Mouse (Mus musculus) G1E (cell line): Measurements from ENCODE around the gene Tm2d3.

Experiments used
- CTCF ChIP-seq: IDR thresholded peaks from 2 replicates; pipeline ENCODE4 v1.5.1; 2012; ENCODE audit warnings: low read depth, low read length, inconsistent platforms, mixed read lengths
- GATA1 ChIP-seq: IDR thresholded peaks from 2 replicates; pipeline ENCODE4 v1.6.1; 2012; ENCODE audit warnings: borderline replicate concordance, low read length, inconsistent platforms, mixed read lengths

- TF ChIP-seq CTCF, result no peak
- TF ChIP-seq GATA1, result no peak
Observed at GRCm38 (mm10) chr7:65690869-65691268, at the start of gene Tm2d3.
